Mouse (Mus musculus) thymus, postnatal 14 days (tissue): Measurements from ENCODE around the gene Gm10717.
A peak's percentile ranks its signal among the peaks of the same experiment; 100 is the strongest.
"Not testable (repeated sequence)": the region's sequence is repeated elsewhere in the genome, so short reads cannot be mapped to it uniquely, and the experiment has no call there.

Experiments
- DNase-seq: peaks from one replicate; pipeline ENCODE4 v3.0.0; 2021

Gene Gm10717

GRCm38 (mm10) chr9:3024912-3025467 is at the start of gene Gm10717:
Gene Gm10717 (plus strand): TSS chr9:3025417.
- DNase-seq = peak; percentile 63

DNA sequence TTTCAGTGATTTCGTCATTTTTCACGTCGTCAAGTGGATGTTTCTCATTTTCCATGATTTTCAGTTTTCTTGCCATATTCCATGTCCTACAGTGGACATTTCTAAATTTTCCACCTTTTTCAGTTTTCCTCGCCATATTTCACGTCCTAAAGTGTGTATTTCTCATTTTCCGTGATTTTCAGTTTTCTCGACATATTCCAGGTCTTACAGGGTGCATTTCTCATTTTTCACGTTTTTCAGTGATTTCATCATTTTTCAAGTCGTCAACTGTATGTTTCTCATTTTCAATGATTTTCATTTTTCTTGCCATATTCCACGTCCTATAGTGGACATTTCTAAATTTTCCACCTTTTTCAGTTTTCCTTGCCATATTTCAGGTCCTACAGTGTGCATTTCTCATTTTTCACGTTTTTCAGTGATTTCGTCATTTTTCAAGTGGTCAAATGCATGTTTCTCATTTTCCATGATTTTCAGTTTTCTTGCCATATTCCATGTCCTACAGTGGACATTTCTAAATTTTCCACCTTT is 24.7 kb upstream of the Gm10717 start, which contains the start of gene Gm10722:
Gm10722 (plus strand) TSS at position 478 of the 528 bp plus-strand sequence.
- DNase-seq = not testable (repeated sequence)

DNA sequence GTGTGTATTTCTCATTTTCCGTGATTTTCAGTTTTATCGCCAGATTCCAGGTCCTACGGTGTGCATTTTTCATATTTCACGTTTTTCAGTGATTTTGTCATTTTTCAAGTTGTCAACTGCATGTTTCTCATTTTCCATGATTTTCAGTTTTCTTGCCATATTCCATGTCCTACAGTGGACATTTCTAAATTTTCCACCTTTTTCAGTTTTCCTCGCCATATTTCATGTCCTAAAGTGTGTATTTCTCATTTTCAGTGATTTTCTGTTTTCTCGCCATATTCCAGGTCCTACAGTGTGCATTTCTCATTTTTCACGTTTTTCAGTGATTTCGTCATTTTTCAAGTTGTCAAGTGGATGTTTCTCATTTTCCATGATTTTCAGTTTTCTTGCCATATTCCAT is 24.2 kb upstream of the Gm10717 start:
- DNase-seq = peak; percentile 35

GRCm38 (mm10) chr9:3001948-3002659 is 23.1 kb upstream of the Gm10717 start:
- peak; percentile 98 for DNase-seq

DNA sequence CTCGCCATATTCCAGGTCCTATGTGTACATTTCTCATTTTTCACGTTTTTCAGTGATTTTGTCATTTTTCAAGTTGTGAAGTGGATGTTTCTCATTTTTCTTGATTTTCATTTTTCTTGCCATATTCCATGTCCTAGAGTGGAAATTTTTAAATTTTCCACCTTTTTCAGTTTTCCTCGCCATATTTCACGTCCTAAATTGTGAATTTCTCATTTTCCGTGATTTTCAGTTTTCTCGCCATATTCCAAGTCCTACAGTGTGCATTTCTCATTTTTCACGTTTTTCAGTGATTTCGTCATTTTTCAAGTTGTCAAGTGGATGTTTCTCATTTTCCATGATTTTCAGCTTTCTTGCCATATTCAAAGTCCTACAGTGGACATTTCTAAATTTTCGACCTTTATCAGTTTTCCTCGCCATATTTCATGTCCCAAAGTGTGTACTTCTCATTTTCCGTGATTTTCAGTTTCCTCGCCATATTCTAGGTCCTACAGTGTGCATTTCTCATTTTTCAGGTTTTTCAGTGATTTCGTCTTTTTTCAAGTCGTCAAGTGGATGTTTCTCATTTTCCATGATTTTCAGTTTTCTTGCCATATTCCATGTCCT is 22.3 kb upstream of the Gm10717 start, which contains the start of gene Gm11168:
Gm11168 (plus strand) TSS at position 553 of the 603 bp plus-strand sequence.
- not testable (repeated sequence) for DNase-seq

- DNase-seq = not testable (repeated sequence)
These were observed 19.0 kb upstream of the Gm10717 start for GRCm38 (mm10) chr9:3006179-3006578.

GRCm38 (mm10) chr9:3006636-3007035 is 18.6 kb upstream of the Gm10717 start:
- DNase-seq = peak; percentile 75

DNA sequence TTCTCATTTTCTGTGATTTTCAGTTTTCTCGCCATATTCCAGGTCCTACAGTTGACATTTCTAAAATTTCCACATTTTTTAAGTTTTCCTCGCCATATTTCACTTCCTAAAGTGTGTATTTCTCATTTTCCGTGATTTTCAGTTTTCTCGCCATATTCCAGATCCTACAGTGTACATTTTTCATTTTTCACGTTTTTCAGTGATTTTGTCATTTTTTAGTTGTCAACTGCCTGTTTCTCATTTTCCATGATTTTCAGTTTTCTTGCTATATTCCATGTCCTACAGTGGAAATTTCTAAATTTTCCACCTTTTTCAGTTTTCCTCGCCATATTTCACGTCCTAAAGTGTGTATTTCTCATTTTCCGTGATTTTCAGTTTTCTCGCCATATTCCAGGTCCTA is 17.9 kb upstream of the Gm10717 start:
- not testable (repeated sequence) for DNase-seq

GRCm38 (mm10) chr9:3009331-3009730 is 15.9 kb upstream of the Gm10717 start:
- DNase-seq = not testable (repeated sequence)

- DNase-seq = not testable (repeated sequence)
These were observed 13.1 kb upstream of the Gm10717 start for GRCm38 (mm10) chr9:3012054-3012621.

DNA sequence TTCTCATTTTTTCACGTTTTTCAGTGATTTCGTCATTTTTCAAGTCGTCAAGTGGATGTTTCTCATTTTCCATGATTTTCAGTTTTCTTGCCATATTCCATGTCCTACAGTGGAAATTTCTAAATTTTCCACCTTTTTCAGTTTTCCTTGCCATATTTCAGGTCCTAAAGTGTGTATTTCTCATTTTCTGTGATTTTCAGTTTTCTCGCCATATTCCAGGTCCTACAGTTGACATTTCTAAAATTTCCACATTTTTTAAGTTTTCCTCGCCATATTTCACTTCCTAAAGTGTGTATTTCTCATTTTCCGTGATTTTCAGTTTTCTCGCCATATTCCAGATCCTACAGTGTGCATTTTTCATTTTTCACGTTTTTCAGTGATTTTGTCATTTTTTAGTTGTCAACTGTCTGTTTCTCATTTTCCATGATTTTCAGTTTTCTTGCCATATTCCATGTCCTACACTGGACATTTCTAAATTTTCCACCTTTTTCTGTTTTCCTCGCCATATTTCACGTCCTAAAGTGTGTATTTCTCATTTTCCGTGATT is 12.4 kb upstream of the Gm10717 start, which contains the start of gene Gm10721:
Gm10721 (plus strand) TSS at position 408 of the 547 bp plus-strand sequence.
- DNase-seq = not testable (repeated sequence)

DNA sequence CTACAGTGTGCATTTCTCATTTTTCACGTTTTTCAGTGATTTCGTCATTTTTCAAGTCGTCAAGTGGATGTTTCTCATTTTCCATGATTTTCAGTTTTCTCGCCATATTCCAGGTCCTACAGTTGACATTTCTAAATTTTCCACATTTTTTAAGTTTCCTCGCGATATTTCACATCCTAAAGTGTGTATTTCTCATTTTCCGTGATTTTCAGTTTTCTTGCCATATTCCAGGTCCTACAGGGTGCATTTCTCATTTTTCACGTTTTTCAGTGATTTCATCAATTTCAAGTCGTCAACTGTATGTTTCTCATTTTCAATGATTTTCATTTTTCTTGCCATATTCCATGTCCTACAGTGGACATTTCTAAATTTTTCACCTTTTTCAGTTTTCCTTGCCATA is 9.9 kb upstream of the Gm10717 start, which contains the start of gene Gm10720:
Gm10720 (plus strand) TSS at position 301 of the 400 bp plus-strand sequence.
- not testable (repeated sequence) for DNase-seq

DNA sequence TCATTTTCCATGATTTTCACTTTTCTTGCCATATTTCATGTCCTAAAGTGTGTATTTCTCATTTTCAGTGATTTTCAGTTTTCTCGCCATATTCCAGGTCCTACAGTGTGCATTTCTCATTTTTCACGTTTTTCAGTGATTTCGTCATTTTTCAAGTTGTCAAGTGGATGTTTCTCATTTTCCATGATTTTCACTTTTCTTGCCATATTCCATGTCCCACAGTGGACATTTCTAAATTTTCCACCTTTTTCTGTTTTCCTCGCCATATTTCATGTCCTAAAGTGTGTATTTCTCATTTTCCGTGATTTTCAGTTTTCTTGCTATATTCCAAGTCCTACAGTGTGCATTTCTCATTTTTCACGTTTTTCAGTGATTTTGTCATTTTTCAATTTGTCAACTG is 9.3 kb upstream of the Gm10717 start:
- DNase-seq = peak; percentile 8

DNA sequence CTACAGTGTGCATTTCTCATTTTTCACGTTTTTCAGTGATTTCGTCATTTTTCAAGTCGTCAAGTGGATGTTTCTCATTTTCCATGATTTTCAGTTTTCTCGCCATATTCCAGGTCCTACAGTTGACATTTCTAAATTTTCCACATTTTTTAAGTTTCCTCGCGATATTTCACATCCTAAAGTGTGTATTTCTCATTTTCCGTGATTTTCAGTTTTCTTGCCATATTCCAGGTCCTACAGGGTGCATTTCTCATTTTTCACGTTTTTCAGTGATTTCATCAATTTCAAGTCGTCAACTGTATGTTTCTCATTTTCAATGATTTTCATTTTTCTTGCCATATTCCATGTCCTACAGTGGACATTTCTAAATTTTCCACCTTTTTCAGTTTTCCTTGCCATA is 8.1 kb upstream of the Gm10717 start, which contains the start of gene Gm10719:
Gm10719 (plus strand) TSS at position 301 of the 400 bp plus-strand sequence.
- DNase-seq = not testable (repeated sequence)

DNA sequence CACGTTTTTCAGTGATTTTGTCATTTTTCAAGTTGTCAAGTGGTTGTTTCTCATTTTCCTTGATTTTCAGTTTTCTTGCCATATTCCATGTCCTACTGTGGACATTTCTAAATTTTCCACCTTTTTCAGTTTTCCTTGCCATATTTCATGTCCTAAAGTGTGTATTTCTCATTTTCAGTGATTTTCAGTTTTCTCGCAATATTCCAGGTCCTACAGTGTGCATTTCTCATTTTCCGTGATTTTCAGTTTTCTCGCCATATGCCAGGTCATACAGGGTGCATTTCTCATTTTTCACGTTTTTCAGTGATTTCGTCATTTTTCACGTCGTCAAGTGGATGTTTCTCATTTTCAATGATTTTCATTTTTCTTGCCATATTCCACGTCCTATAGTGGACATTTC is 6.3 kb upstream of the Gm10717 start:
- DNase-seq = peak; percentile 50

GRCm38 (mm10) chr9:3019835-3020727 is 5.1 kb upstream of the Gm10717 start:
- DNase-seq = peak; percentile 76

- DNase-seq = peak; percentile 75
These were observed 2.8 kb upstream of the Gm10717 start for GRCm38 (mm10) chr9:3022316-3023008.

DNA sequence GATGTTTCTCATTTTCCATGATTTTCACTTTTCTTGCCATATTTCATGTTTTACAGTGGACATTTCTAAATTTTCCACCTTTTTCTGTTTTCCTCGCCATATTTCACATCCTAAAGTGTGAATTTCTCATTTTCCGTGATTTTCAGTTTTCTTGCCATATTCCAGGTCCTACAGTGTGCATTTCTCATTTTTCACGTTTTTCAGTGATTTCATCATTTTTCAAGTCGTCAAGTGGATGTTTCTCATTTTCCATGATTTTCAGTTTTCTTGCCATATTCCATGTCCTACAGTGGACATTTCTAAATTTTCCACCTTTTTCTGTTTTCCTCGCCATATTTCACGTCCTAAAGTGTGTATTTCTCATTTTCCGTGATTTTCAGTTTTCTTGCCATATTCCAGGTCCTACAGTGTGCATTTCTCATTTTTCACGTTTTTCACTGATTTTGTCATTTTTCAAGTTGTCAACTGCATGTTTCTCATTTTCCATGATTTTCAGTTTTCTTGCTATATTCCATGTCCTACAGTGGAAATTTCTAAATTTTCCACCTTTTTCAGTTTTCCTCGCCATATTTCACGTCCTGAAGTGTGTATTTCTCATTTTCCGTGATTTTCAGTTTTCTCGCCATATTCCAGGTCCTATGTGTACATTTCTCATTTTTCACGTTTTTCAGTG is 1.8 kb upstream of the Gm10717 start, which contains the start of gene Gm10718:
Gm10718 (plus strand) TSS at position 236 of the 673 bp plus-strand sequence.
- peak; percentile 28 for DNase-seq

DNA sequence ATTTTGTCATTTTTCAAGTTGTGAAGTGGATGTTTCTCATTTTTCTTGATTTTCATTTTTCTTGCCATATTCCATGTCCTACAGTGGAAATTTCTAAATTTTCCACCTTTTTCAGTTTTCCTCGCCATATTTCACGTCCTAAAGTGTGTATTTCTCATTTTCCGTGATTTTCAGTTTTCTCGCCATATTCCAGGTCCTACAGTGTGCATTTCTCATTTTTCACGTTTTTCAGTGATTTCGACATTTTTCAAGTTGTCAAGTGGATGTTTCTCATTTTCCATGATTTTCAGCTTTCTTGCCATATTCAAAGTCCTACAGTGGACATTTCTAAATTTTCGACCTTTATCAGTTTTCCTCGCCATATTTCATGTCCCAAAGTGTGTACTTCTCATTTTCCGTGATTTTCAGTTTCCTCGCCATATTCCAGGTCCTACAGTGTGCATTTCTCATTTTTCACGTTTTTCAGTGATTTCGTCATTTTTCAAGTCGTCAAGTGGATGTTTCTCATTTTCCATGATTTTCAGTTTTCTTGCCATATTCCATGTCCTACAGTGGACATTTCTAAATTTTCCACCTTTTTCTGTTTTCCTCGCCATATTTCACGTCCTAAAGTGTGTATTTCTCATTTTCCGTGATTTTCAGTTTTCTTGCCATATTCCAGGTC is 1.1 kb upstream of the Gm10717 start:
- peak; percentile 70 for DNase-seq

- peak; percentile 72 for DNase-seq
These were observed 436 bp downstream of the Gm10717 start for GRCm38 (mm10) chr9:3025653-3026052.
